Mouse (Mus musculus): ENCODE measurements around the gene Rbm47. TPM values are rescaled to one million over a fixed set of nuclear protein-coding genes. Genes with fewer than 3 reads are reported as not detected.

The Rbm47 gene
- polyA plus RNA-seq, 1 experiment from 2014 or later, result 28.5 TPM

DNA sequence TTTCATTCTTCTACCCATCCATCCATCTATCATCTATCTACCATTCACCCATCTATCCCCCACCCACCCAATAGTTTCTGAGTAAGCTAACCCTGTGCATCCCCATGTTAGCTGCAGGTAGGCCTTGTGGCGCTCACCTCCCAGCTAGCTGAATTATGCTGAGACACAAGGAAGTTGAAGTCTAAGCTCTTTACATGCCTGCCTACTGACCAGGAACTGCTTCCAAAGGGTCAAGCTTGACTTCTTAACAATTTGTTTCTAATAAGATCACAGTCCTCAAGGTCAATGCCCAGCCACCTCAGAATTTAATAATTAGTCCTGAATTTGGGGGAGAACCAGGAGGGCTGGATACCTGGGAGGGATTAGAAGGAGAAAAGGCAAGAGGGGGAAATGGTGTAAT is 140.1 kb downstream of the Rbm47 start:
- H3K36me3 ChIP-seq, result no peaks in the 10 kb centered on the region
- no peaks in the 10 kb centered on the region for H3K27me3 ChIP-seq
- H3K9ac ChIP-seq, result no peak overlapping the region
- no peaks in the 10 kb centered on the region for H3K9me3 ChIP-seq
- H3K4me1 ChIP-seq, result peaks cover 22% of the 10 kb centered on the region
- H3K4me2 ChIP-seq, result no peak overlapping the region
- H3K4me3 ChIP-seq, result no peak overlapping the region
- 96% methylated on average over 1 of the region's 1 CpGs for WGBS
- ATAC-seq (ENCODE audit: borderline replicate concordance, extremely low read depth, low FRiP score, low TSS enrichment), result no peak
- no peak overlapping the region for H3K27ac ChIP-seq

DNA sequence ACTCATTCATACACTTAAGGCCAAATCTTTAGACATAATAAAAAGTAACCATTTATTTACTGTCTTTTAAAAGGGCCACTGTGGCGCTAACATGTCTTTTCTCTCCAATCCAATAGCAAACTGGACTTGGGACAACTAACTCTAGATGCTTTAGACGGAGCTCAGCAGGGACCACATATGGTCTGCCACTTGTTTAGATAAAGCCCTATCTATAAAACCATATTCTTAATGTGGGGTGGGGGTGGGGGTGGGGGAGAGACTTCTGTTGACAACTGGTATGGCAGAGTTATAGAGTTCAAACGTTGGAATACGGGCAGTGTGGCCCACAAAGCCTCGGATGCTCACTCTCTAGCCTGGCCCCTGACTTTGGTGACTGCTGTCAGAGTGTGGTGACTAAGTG is 141.2 kb downstream of the Rbm47 start:
- Histone ChIP-seq H3K27me3 (no peaks in the 10 kb centered on the region), H3K9me3 (no peaks in the 10 kb centered on the region), H3K9ac (no peak overlapping the region), H3K4me1 (peaks cover 11% of the 10 kb centered on the region), H3K36me3 (peaks cover 5% of the 10 kb centered on the region), H3K4me3 (no peak overlapping the region), H3K4me2 (no peak overlapping the region), H3K27ac (no peak overlapping the region)
- WGBS, result 65% methylated on average over 5 of the region's 5 CpGs
- ATAC-seq (ENCODE audit: borderline replicate concordance, extremely low read depth, low FRiP score, low TSS enrichment), result no peak

DNA sequence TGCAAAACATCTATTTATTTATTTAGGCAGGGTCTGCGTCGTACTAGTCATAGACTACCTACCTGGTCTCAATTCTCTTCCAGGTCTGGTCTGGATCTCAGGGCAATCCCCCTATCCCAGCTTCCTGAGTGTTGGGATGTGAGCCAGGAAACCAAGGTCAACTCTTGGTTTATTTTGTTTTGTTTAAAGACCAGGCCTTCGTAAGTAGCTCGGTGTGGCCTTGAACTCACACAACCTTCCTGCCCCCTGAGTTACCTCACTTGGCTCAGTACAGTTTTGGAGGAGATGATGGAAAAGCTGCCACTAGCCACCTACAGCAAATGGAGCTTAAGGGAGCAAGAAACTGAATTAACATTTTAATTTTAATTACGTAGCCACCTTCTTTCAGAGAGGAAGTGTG is 144.7 kb downstream of the Rbm47 start:
- Histone ChIP-seq H3K4me2 (no peak overlapping the region), H3K4me3 (no peak overlapping the region), H3K9ac (no peak overlapping the region), H3K9me3 (no peaks in the 10 kb centered on the region), H3K4me1 (no peaks in the 10 kb centered on the region), H3K27ac (no peak overlapping the region), H3K27me3 (no peaks in the 10 kb centered on the region), H3K36me3 (peaks cover 22% of the 10 kb centered on the region)
- ATAC-seq (ENCODE audit: borderline replicate concordance, extremely low read depth, low FRiP score, low TSS enrichment), result no peak
- 76% methylated on average over 5 of the region's 5 CpGs for WGBS

GRCm38 (mm10) chr5:66027206-66027605 is 145.7 kb downstream of the Rbm47 start:
- no peak overlapping the region for H3K4me3 ChIP-seq
- no peak overlapping the region for H3K9ac ChIP-seq
- peaks cover 25% of the 10 kb centered on the region for H3K36me3 ChIP-seq
- H3K27me3 ChIP-seq, result no peaks in the 10 kb centered on the region
- H3K9me3 ChIP-seq, result no peaks in the 10 kb centered on the region
- no peak overlapping the region for H3K27ac ChIP-seq
- no peak for ATAC-seq (ENCODE audit: borderline replicate concordance, extremely low read depth, low FRiP score, low TSS enrichment)
- H3K4me1 ChIP-seq, result no peaks in the 10 kb centered on the region
- 94% methylated on average over 8 of the region's 8 CpGs for WGBS
- H3K4me2 ChIP-seq, result no peak overlapping the region

GRCm38 (mm10) chr5:66026796-66027195 is 146.1 kb downstream of the Rbm47 start:
- Histone ChIP-seq H3K4me1 (no peaks in the 10 kb centered on the region), H3K27ac (no peak overlapping the region), H3K9ac (no peak overlapping the region), H3K36me3 (peaks cover 25% of the 10 kb centered on the region), H3K4me2 (no peak overlapping the region), H3K27me3 (no peaks in the 10 kb centered on the region), H3K9me3 (no peaks in the 10 kb centered on the region), H3K4me3 (no peak overlapping the region)
- ATAC-seq (ENCODE audit: borderline replicate concordance, extremely low read depth, low FRiP score, low TSS enrichment), result no peak
- WGBS, result 95% methylated on average over 31 of the region's 31 CpGs

DNA sequence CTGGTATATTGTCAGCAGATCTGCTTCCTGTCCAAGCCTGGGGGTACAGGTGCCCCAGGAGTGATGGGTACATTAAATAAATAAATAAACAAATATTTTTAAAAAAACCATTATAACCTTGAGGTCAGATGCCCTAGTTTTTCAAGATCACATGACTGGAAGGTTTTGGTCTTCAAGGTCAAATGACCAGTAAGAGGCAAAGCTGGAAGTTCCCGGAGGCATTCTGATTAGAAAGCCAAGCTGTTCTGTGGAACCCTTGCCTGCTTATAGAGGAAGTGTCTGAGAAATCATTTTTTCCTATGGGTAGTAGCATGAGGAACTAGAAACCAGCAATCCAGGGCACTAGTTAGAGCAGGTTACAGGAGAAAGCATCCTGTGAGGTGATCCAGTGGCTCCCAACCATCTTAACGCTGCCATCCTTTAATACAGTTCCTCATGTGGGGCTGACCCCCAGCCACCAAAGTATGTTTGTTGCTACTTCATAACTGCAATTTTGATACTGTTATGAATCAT is 157.4 kb downstream of the Rbm47 start:
- Histone ChIP-seq H3K36me3 (peaks cover 3% of the 10 kb centered on the region; the same call in 1 of the 2 replicates), H3K4me3 (no peak overlapping the region), H3K9ac (no peak overlapping the region), H3K27ac (no peak overlapping the region), H3K9me3 (0 out of 2 replicates have a peak, but pooled peaks cover 6% of the 10 kb centered on the region), H3K27me3 (no peaks in the 10 kb centered on the region), H3K4me1 (peaks cover 4% of the 10 kb centered on the region; the same call in 1 of the 2 replicates), H3K4me2 (no peak overlapping the region)
- no peak for ATAC-seq (ENCODE audit: borderline replicate concordance, extremely low read depth, low FRiP score, low TSS enrichment)
- 89% methylated on average over 2 of the region's 2 CpGs for WGBS

- whole genome bisulfite sequencing, result 82% methylated on average over 2 of the region's 2 CpGs
- H3K9ac ChIP-seq, result no peak overlapping the region
- no peak overlapping the region for H3K4me2 ChIP-seq
- no peaks in the 10 kb centered on the region for H3K36me3 ChIP-seq
- H3K4me3 ChIP-seq, result no peak overlapping the region
- no peak overlapping the region for H3K27ac ChIP-seq
- H3K27me3 ChIP-seq, result no peaks in the 10 kb centered on the region
- no peaks in the 10 kb centered on the region for H3K9me3 ChIP-seq
- peaks cover 4% of the 10 kb centered on the region; the same call in 1 of the 2 replicates for H3K4me1 ChIP-seq
- no peak for ATAC-seq (ENCODE audit: borderline replicate concordance, extremely low read depth, low FRiP score, low TSS enrichment)
Observed at GRCm38 (mm10) chr5:66014437-66014836, 158.5 kb downstream of the Rbm47 start.

- H3K9me3 ChIP-seq, result no peaks in the 10 kb centered on the region
- no peak overlapping the region for H3K4me3 ChIP-seq
- H3K4me1 ChIP-seq, result peaks cover 4% of the 10 kb centered on the region; the same call in 1 of the 2 replicates
- H3K4me2 ChIP-seq, result no peak overlapping the region
- H3K27ac ChIP-seq, result no peak overlapping the region
- no peak overlapping the region for H3K9ac ChIP-seq
- H3K27me3 ChIP-seq, result no peaks in the 10 kb centered on the region
- WGBS, result 54% methylated on average over 3 of the region's 3 CpGs
- ATAC-seq (ENCODE audit: borderline replicate concordance, extremely low read depth, low FRiP score, low TSS enrichment), result no peak
- H3K36me3 ChIP-seq, result no peaks in the 10 kb centered on the region
Observed at GRCm38 (mm10) chr5:66013999-66014398, 158.9 kb downstream of the Rbm47 start.

- Histone ChIP-seq H3K36me3 (no peaks in the 10 kb centered on the region), H3K27ac (peak overlapping the region; percentile 66), H3K27me3 (no peaks in the 10 kb centered on the region), H3K4me3 (no peak overlapping the region), H3K4me2 (no peak overlapping the region), H3K9ac (no peak overlapping the region), H3K4me1 (0 out of 2 replicates have a peak, but pooled peaks cover 8% of the 10 kb centered on the region), H3K9me3 (no peaks in the 10 kb centered on the region)
- WGBS, result 63% methylated on average over 15 of the region's 15 CpGs
- ATAC-seq (ENCODE audit: borderline replicate concordance, extremely low read depth, low FRiP score, low TSS enrichment), result no peak
Observed at GRCm38 (mm10) chr5:66008245-66008967, 164.5 kb downstream of the Rbm47 start.

- 29% methylated on average over 16 of the region's 16 CpGs for WGBS
- Histone ChIP-seq H3K27me3 (no peaks in the 10 kb centered on the region), H3K4me1 (0 out of 2 replicates have a peak, but pooled peaks cover 8% of the 10 kb centered on the region), H3K4me3 (no peak overlapping the region), H3K27ac (peak overlapping the region; percentile 72), H3K36me3 (no peaks in the 10 kb centered on the region), H3K9ac (no peak overlapping the region), H3K9me3 (no peaks in the 10 kb centered on the region), H3K4me2 (no peak overlapping the region)
- ATAC-seq (ENCODE audit: borderline replicate concordance, extremely low read depth, low FRiP score, low TSS enrichment), result no peak
Observed at GRCm38 (mm10) chr5:66005041-66005678, 167.8 kb downstream of the Rbm47 start.

- H3K4me2 ChIP-seq, result no peak within 1 kb of the TSS
- 0 out of 2 replicates have a peak, but pooled peaks have one; percentile 37 for ATAC-seq (ENCODE audit: borderline replicate concordance, extremely low read depth, low FRiP score, low TSS enrichment)
- peak within 1 kb of the TSS; percentile 72 for H3K27ac ChIP-seq
- no peaks in the 10 kb centered on the region for H3K36me3 ChIP-seq
- 40% methylated on average over 14 of the region's 14 CpGs for WGBS
- H3K9ac ChIP-seq, result no peak within 1 kb of the TSS
- H3K4me3 ChIP-seq, result no peak within 1 kb of the TSS
- H3K4me1 ChIP-seq, result 0 out of 2 replicates have a peak, but pooled peaks cover 8% of the 10 kb centered on the region
- no peaks in the 10 kb centered on the region for H3K27me3 ChIP-seq
- no peaks in the 10 kb centered on the region for H3K9me3 ChIP-seq
Observed at GRCm38 (mm10) chr5:66004134-66004925, 168.6 kb downstream of the Rbm47 start, which contains the start of gene 9130230L23Rik. 9130230L23Rik (minus strand) TSS chr5:66004285.
